Mouse (Mus musculus) layer of hippocampus, postnatal 10 days (tissue): Measurements from ENCODE around the gene Cpn2. TPM values are rescaled to one million over a fixed set of nuclear protein-coding genes. Genes with fewer than 3 reads are reported as not detected.

Experiments used
- DNase-seq, 2 experiments: peaks; one replicate each; pipeline ENCODE4 v3.0.0; 2021; ENCODE audit warnings: low spot score in 2 of 2
- total RNA-seq, 2 experiments: library from RNA; stranded (reverse); gene quantifications; 2 replicates each; pipeline ENCODE4 v1.2.3; 2021

Gene Cpn2
- total RNA-seq, 2 experiments from 2014 or later, result not detected

GRCm38 (mm10) chr16:30280676-30281297, 13.5 kb upstream of the Cpn2 start:
- DNase-seq, result no peak

GRCm38 (mm10) chr16:30278406-30278805, 11.1 kb upstream of the Cpn2 start:
- no peak for DNase-seq

GRCm38 (mm10) chr16:30275558-30276340, 8.4 kb upstream of the Cpn2 start:
- no peak for DNase-seq

- DNase-seq, result no peak
Observed at GRCm38 (mm10) chr16:30273065-30273464, 5.8 kb upstream of the Cpn2 start.

GRCm38 (mm10) chr16:30271941-30272595, 4.8 kb upstream of the Cpn2 start:
- peak in 1 of 2 experiments; percentile 25 for DNase-seq

GRCm38 (mm10) chr16:30271223-30271761, 4.0 kb upstream of the Cpn2 start:
- no peak for DNase-seq

GRCm38 (mm10) chr16:30266561-30266960, 738 bp downstream of the Cpn2 start:
- DNase-seq, result no peak

GRCm38 (mm10) chr16:30265611-30266010, 1.7 kb downstream of the Cpn2 start:
- DNase-seq, result no peak

GRCm38 (mm10) chr16:30263156-30263555, 4.1 kb downstream of the Cpn2 start:
- no peak for DNase-seq

- DNase-seq, result peak; percentile 72 to 81
Observed at GRCm38 (mm10) chr16:30262664-30263063, 4.6 kb downstream of the Cpn2 start.

GRCm38 (mm10) chr16:30262157-30262556, 5.1 kb downstream of the Cpn2 start:
- DNase-seq, result no peak

GRCm38 (mm10) chr16:30261341-30261740, 6.0 kb downstream of the Cpn2 start:
- no peak for DNase-seq

- no peak for DNase-seq
Observed at GRCm38 (mm10) chr16:30260012-30260635, 7.2 kb downstream of the Cpn2 start.

- no peak for DNase-seq
Observed at GRCm38 (mm10) chr16:30259444-30259843, 7.9 kb downstream of the Cpn2 start.

- no peak for DNase-seq
Observed at GRCm38 (mm10) chr16:30258441-30258840, 8.9 kb downstream of the Cpn2 start.

- no peak for DNase-seq
Observed at GRCm38 (mm10) chr16:30257718-30258117, 9.6 kb downstream of the Cpn2 start.

- DNase-seq, result no peak
Observed at GRCm38 (mm10) chr16:30255061-30255460, 12.2 kb downstream of the Cpn2 start.

GRCm38 (mm10) chr16:30253900-30254299, 13.4 kb downstream of the Cpn2 start:
- no peak for DNase-seq

- DNase-seq, result no peak
Observed at GRCm38 (mm10) chr16:30253374-30253773, 13.9 kb downstream of the Cpn2 start.

- peak; percentile 76 to 84 for DNase-seq
Observed at GRCm38 (mm10) chr16:30252003-30252418, 15.3 kb downstream of the Cpn2 start.

GRCm38 (mm10) chr16:30244037-30244700, 23.1 kb downstream of the Cpn2 start:
- no peak for DNase-seq
